In the genomic region with DNA sequence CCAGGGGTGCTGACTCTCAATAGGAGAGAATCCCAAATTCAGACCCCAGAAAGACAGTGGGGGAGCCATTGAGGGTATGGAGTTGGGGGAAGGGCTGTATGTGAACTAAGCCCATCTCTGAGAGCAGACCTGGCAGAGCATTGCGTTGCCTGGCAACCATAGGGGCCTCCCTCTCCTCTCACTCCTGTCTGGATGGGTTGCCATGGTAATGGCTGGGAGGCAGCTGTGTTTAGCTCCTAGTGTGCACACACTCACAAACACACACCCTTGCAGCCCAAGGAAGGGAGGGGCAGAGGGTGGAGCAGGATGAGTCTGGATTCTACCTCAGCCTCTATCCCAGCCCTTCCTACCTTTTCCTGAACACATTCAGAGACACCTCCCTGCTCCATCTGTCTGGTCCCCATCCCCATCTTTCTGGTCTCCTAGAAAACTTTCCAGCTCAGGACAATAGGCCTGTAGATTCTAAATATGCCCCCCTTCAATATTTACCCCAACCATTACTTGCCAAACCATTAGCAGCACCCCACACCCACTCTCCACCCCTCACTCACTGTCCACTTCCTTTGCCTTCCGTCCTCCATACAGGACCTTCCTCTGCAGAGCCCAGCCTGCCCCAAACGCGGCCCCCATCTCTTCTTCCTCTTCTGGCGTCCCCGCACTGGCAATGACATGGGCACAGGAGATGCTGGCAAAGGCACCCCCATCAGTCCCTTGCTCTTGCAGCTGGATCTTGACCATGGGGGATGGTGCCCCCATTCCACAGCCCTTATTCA, we compare ENCODE assay signal across 8 mouse cellular contexts. TPM values are rescaled to one million over a fixed set of nuclear protein-coding genes. Genes with fewer than 3 reads are reported as not detected.
DNase-seq lines count a peak whose midpoint lies in the region; ATAC-seq and TF ChIP-seq lines count a peak whose summit lies in the region.

No protein-coding gene starts in this region.

- peak; percentile 95 for ATAC-seq in hindbrain, embryonic 14.5 days (ENCODE audit: low FRiP score)
- ATAC-seq in limb, embryonic 12.5 days (ENCODE audit: insufficient number of reproducible peaks, insufficient read depth, low FRiP score, low TSS enrichment, low read depth) = peak; percentile 82

- DNase-seq in ES-E14 (ENCODE audit: low read depth, low spot score) = peak; percentile 43
- DNase-seq in embryo, embryonic 9.5 days (ENCODE audit: extremely low spot score) = peak; percentile 77
- peak; percentile 93 for DNase-seq in hindbrain, embryonic 14.5 days (ENCODE audit: low spot score)
- DNase-seq in right cerebral cortex, postnatal 10 days (ENCODE audit: low spot score in 2 of 2) = peak; percentile 95 to 99
- DNase-seq in spleen, adult 18-20 months = no peak
- no peak for DNase-seq in kidney, postnatal 4 days
- no peak for DNase-seq in cerebellum, adult 2 months

- H3K36me3 ChIP-seq in ES-E14 (ENCODE audit: control insufficient read depth, insufficient read depth, low read length, poor library complexity, severe bottlenecking) = peaks cover 9% of the 10 kb centered on the region; the same call in 1 of the 2 replicates
- peaks cover 73% of the 10 kb centered on the region for H3K36me3 ChIP-seq in hindbrain, embryonic 14.5 days (replicated peaks; ENCODE audit: control insufficient read depth, insufficient read depth)
- H3K36me3 ChIP-seq in limb, embryonic 12.5 days = peaks cover 72% of the 10 kb centered on the region

- no peaks in the 10 kb centered on the region for H3K27me3 ChIP-seq in hindbrain, embryonic 14.5 days (ENCODE audit: control insufficient read depth, insufficient read depth, low read length)
- no peaks in the 10 kb centered on the region for H3K27me3 ChIP-seq in limb, embryonic 12.5 days
- H3K27me3 ChIP-seq in cerebellum, adult 2 months (ENCODE audit: control insufficient read depth, insufficient read depth, low read length) = no peaks in the 10 kb centered on the region

- H3K4me1 ChIP-seq in ES-E14 (ENCODE audit: control insufficient read depth in 2 of 2, insufficient read depth in 2 of 2, low read length in 2 of 2, poor library complexity in 1 of 2) = peaks cover 2 to 30% of the 10 kb centered on the region in 2 experiments; a peak in 2 of 4 replicates
- peaks cover 66% of the 10 kb centered on the region for H3K4me1 ChIP-seq in hindbrain, embryonic 14.5 days (replicated peaks; ENCODE audit: control insufficient read depth, insufficient read depth, low read length)
- H3K4me1 ChIP-seq in limb, embryonic 12.5 days (replicated peaks) = peaks cover 45% of the 10 kb centered on the region
- peaks cover 18% of the 10 kb centered on the region for H3K4me1 ChIP-seq in cerebellum, adult 2 months (ENCODE audit: control insufficient read depth, insufficient read depth, low read length)

- no peak overlapping the region for H3K4me3 ChIP-seq in ES-E14 (ENCODE audit: insufficient read depth in 1 of 2, low read depth in 1 of 2, low read length in 2 of 2, poor library complexity in 1 of 2, severe bottlenecking in 1 of 2)
- peak overlapping the region; percentile 30 for H3K4me3 ChIP-seq in hindbrain, embryonic 14.5 days (replicated peaks; ENCODE audit: low read length)
- H3K4me3 ChIP-seq in limb, embryonic 12.5 days (replicated peaks) = no peak overlapping the region
- no peak overlapping the region for H3K4me3 ChIP-seq in cerebellum, adult 2 months (replicated peaks; ENCODE audit: insufficient read depth, low read depth, low read length)

- H3K9me3 ChIP-seq in ES-E14 (ENCODE audit: control insufficient read depth, insufficient read depth, low read depth, low read length) = no peaks in the 10 kb centered on the region
- no peaks in the 10 kb centered on the region for H3K9me3 ChIP-seq in hindbrain, embryonic 14.5 days (ENCODE audit: control insufficient read depth, low read length)
- H3K9me3 ChIP-seq in limb, embryonic 12.5 days = no peaks in the 10 kb centered on the region

- WGBS in hindbrain, embryonic 14.5 days = 33% methylated on average over 6 of the region's 6 CpGs
- 71% methylated on average over 6 of the region's 6 CpGs for WGBS in limb, embryonic 12.5 days
- 28% methylated on average over 6 of the region's 6 CpGs for WGBS in cerebellum, adult 2 months

- H3K27ac ChIP-seq in ES-E14 (ENCODE audit: insufficient read depth, low read depth, low read length, poor library complexity, severe bottlenecking) = no peak overlapping the region
- peak overlapping the region; percentile 99 for H3K27ac ChIP-seq in hindbrain, embryonic 14.5 days
- peak overlapping the region; percentile 67 for H3K27ac ChIP-seq in limb, embryonic 12.5 days
- no peak overlapping the region for H3K27ac ChIP-seq in cerebellum, adult 2 months (ENCODE audit: insufficient read depth, low read length)

- no peak for TF ChIP-seq CTCF in cerebellum, adult 2 months (IDR thresholded peaks at IDR 0.05; ENCODE audit: borderline replicate concordance, insufficient read depth, low read depth, low read length)

- TF ChIP-seq POLR2A in cerebellum, adult 2 months (IDR thresholded peaks at IDR 0.05; ENCODE audit: borderline replicate concordance, insufficient read depth, low read length) = no peak

- in situ Hi-C loops in ES-E14 (cut with MboI; ENCODE audit: low sequenced_read_pairs in 2 of 2, unreplicated experiment in 2 of 2) = no loop called here

- H3K9ac ChIP-seq in ES-E14 (ENCODE audit: insufficient read depth, low read depth, low read length, poor library complexity, severe bottlenecking) = no peak overlapping the region
- peak overlapping the region; percentile 52 for H3K9ac ChIP-seq in hindbrain, embryonic 14.5 days
- peak overlapping the region; percentile 37 for H3K9ac ChIP-seq in limb, embryonic 12.5 days (replicated peaks)

- H3K4me2 ChIP-seq in hindbrain, embryonic 14.5 days (replicated peaks) = peak overlapping the region; percentile 74
- peak overlapping the region; percentile 34 for H3K4me2 ChIP-seq in limb, embryonic 12.5 days

TF ChIP-seq in ES-E14, 5 proteins besides CTCF, POLR2A, EP300 and RAD21:
- no peak for TF ChIP-seq ZC3H11A (IDR thresholded peaks at IDR 0.05; ENCODE audit: borderline replicate concordance, low read depth, low read length)
- no peak for TF ChIP-seq HCFC1 (IDR thresholded peaks at IDR 0.05; ENCODE audit: borderline replicate concordance, insufficient read depth, low read length)
- no peak for TF ChIP-seq MAFK (IDR thresholded peaks at IDR 0.05; ENCODE audit: insufficient read depth, low read depth, low read length)
- no peak for TF ChIP-seq ZNF384 (IDR thresholded peaks at IDR 0.05; ENCODE audit: low read depth, low read length)
- no peak for TF ChIP-seq CHD2 (IDR thresholded peaks at IDR 0.05; ENCODE audit: low read depth, low read length)

RNA-seq across cellular contexts. Expression of gene Nyap1, which starts 6.9 kb away (rescaled TPM):
- 5.9 and 7.4 TPM in 2 replicates for total RNA-seq in ES-E14 (2012; rRNA removed)
- polyA plus RNA-seq in hindbrain, embryonic 14.5 days (2014; fragmentation: Nextera tagmentation; extraction: Ambion mirVana) = 14.2 and 18.8 TPM in 2 replicates
- 3.8 and 4.5 TPM in 2 replicates for polyA plus RNA-seq in limb, embryonic 12.5 days (2016; fragmentation: Nextera tagmentation; extraction: Ambion mirVana)
- 59.1 and 60.7 TPM in 2 replicates for polyA plus RNA-seq in cerebellum, adult 2 months (2012; rRNA removed)

RNA-seq across cellular contexts. Expression of gene Tsc22d4, which starts 11.1 kb away (rescaled TPM):
- 15.9 and 21.6 TPM in 2 replicates for total RNA-seq in ES-E14 (2012; rRNA removed)
- 67.6 and 72.8 TPM in 2 replicates for polyA plus RNA-seq in hindbrain, embryonic 14.5 days (2014; fragmentation: Nextera tagmentation; extraction: Ambion mirVana)
- polyA plus RNA-seq in limb, embryonic 12.5 days (2016; fragmentation: Nextera tagmentation; extraction: Ambion mirVana) = 127 and 128 TPM in 2 replicates
- polyA plus RNA-seq in cerebellum, adult 2 months (2012; rRNA removed) = 465 and 497 TPM in 2 replicates

RNA-seq across cellular contexts. Expression of gene Ppp1r35, which starts 44.2 kb away (rescaled TPM):
- 27.6 and 34.5 TPM in 2 replicates for total RNA-seq in ES-E14 (2012; rRNA removed)
- 51.1 and 58.7 TPM in 2 replicates for polyA plus RNA-seq in hindbrain, embryonic 14.5 days (2014; fragmentation: Nextera tagmentation; extraction: Ambion mirVana)
- 47.6 and 52.1 TPM in 2 replicates for polyA plus RNA-seq in limb, embryonic 12.5 days (2016; fragmentation: Nextera tagmentation; extraction: Ambion mirVana)
- 47.0 and 48.2 TPM in 2 replicates for polyA plus RNA-seq in cerebellum, adult 2 months (2012; rRNA removed)

RNA-seq across cellular contexts. Expression of gene Agfg2, which starts 49.9 kb away (rescaled TPM):
- total RNA-seq in ES-E14 (2012; rRNA removed) = 12.3 and 12.5 TPM in 2 replicates
- 11.8 and 12.2 TPM in 2 replicates for polyA plus RNA-seq in hindbrain, embryonic 14.5 days (2014; fragmentation: Nextera tagmentation; extraction: Ambion mirVana)
- polyA plus RNA-seq in limb, embryonic 12.5 days (2016; fragmentation: Nextera tagmentation; extraction: Ambion mirVana) = 22.8 and 23.1 TPM in 2 replicates
- polyA plus RNA-seq in cerebellum, adult 2 months (2012; rRNA removed) = 39.8 and 41.3 TPM in 2 replicates

RNA-seq across cellular contexts. Expression of gene Mepce, which starts 53.0 kb away (rescaled TPM):
- total RNA-seq in ES-E14 (2012; rRNA removed) = 42.3 and 43.0 TPM in 2 replicates
- polyA plus RNA-seq in hindbrain, embryonic 14.5 days (2014; fragmentation: Nextera tagmentation; extraction: Ambion mirVana) = 11.0 and 11.7 TPM in 2 replicates
- 12.5 and 14.2 TPM in 2 replicates for polyA plus RNA-seq in limb, embryonic 12.5 days (2016; fragmentation: Nextera tagmentation; extraction: Ambion mirVana)
- 38.9 and 41.9 TPM in 2 replicates for polyA plus RNA-seq in cerebellum, adult 2 months (2012; rRNA removed)

Comparison
In these comparisons a context has a peak if more than half of its experiments do, and no peak if none do; other contexts are left out.
1. DNase-seq: peak in ES-E14 (single experiment), embryo, embryonic 9.5 days (single experiment), hindbrain, embryonic 14.5 days (single experiment) and right cerebral cortex, postnatal 10 days (2 of 2); none in spleen, adult 18-20 months (0 of 2), kidney, postnatal 4 days (0 of 2) and cerebellum, adult 2 months (0 of 2).
2. H3K27ac ChIP-seq: peak in hindbrain, embryonic 14.5 days (single experiment) and limb, embryonic 12.5 days (single experiment); none in ES-E14 (single experiment) and cerebellum, adult 2 months (single experiment).